Mouse (Mus musculus) neural tube, embryonic 13.5 days (tissue): ENCODE measurements around the gene Arf3. TPM values are rescaled to one million over a fixed set of nuclear protein-coding genes. Genes with fewer than 3 reads are reported as not detected.

Experiments used
- ATAC-seq: fragments of 200-750 bp; cut with Nextera tagmentation; 2 replicates; pipeline ENCODE4 v1.8.0; 2017; ENCODE audit warnings: low read depth, mild to moderate bottlenecking, moderate TSS enrichment, moderate library complexity
- H3K27ac ChIP-seq: fragments of 300-500 bp; sonication (generic); replicated peaks from 2 replicates; pipeline ENCODE4 v1.5.1; 2015; ENCODE audit warnings: moderate library complexity, mild to moderate bottlenecking, inconsistent platforms
- H3K27me3 ChIP-seq: fragments of 300-500 bp; sonication (generic); 2 replicates; pipeline ENCODE4 v1.6.1; 2015; ENCODE audit warnings: mild to moderate bottlenecking, inconsistent platforms
- H3K36me3 ChIP-seq: fragments of 300-500 bp; sonication (generic); 2 replicates; pipeline ENCODE4 v1.6.1; 2015; ENCODE audit warnings: mild to moderate bottlenecking, inconsistent platforms
- H3K4me1 ChIP-seq: fragments of 300-500 bp; sonication (generic); replicated peaks from 2 replicates; pipeline ENCODE4 v1.6.1; 2015; ENCODE audit warnings: inconsistent platforms
- H3K4me2 ChIP-seq: fragments of 300-500 bp; sonication (generic); 2 replicates; pipeline ENCODE4 v1.6.1; 2015; ENCODE audit warnings: inconsistent platforms, mild to moderate bottlenecking, moderate library complexity
- H3K4me3 ChIP-seq: fragments of 300-500 bp; sonication (generic); 2 replicates; pipeline ENCODE4 v1.5.1; 2015; ENCODE audit warnings: mild to moderate bottlenecking, inconsistent platforms
- H3K9ac ChIP-seq: fragments of 300-500 bp; sonication (generic); 2 replicates; pipeline ENCODE4 v1.6.1; 2015; ENCODE audit warnings: moderate library complexity, mild to moderate bottlenecking, inconsistent platforms
- H3K9me3 ChIP-seq: fragments of 300-500 bp; sonication (generic); 2 replicates; pipeline ENCODE4 v1.6.1; 2016; ENCODE audit warnings: inconsistent platforms
- WGBS: fragments of 180-500 bp; shearing (Covaris S2); methylation state at CpG from one replicate; pipeline ENCODE4 v1.1.7; 2015; 5-methylcytosine and 5-hydroxymethylcytosine counted together
- polyA plus RNA-seq: library from polyadenylated mRNA; unstranded; fragments of >200 nt; fragmentation: Nextera tagmentation; extraction: Ambion mirVana; gene quantifications from 2 replicates; pipeline ENCODE4 v1.2.1, GENCODE M21; 2015

Gene Arf3
- polyA plus RNA-seq, 1 experiment from 2014 or later, result 74.9 TPM

GRCm38 (mm10) chr15:98799396-98799795 lies 36.4 kb upstream of the Arf3 start:
- Histone ChIP-seq H3K4me1 (peaks cover 37% of the 10 kb centered on the region), H3K4me2 (no peak overlapping the region), H3K27me3 (peaks cover 98% of the 10 kb centered on the region), H3K4me3 (no peak overlapping the region), H3K27ac (no peak overlapping the region), H3K9ac (no peak overlapping the region), H3K9me3 (no peaks in the 10 kb centered on the region), H3K36me3 (no peaks in the 10 kb centered on the region)
- ATAC-seq, result no peak
- WGBS, result 9% methylated on average over 12 of the region's 12 CpGs

- H3K4me1 ChIP-seq, result peaks cover 36% of the 10 kb centered on the region
- no peaks in the 10 kb centered on the region for H3K36me3 ChIP-seq
- no peak overlapping the region for H3K9ac ChIP-seq
- ATAC-seq, result no peak
- 0 out of 2 replicates have a peak overlapping the region, but pooled peaks have one; percentile 18 for H3K27ac ChIP-seq
- H3K9me3 ChIP-seq, result no peaks in the 10 kb centered on the region
- H3K4me3 ChIP-seq, result no peak overlapping the region
- no peak overlapping the region for H3K4me2 ChIP-seq
- H3K27me3 ChIP-seq, result peaks cover 98% of the 10 kb centered on the region
- 58% methylated on average over 3 of the region's 3 CpGs for WGBS
Measured at GRCm38 (mm10) chr15:98798903-98799302, 35.9 kb upstream of the Arf3 start.

GRCm38 (mm10) chr15:98797835-98798492 lies 35.0 kb upstream of the Arf3 start:
- peaks cover 35% of the 10 kb centered on the region for H3K4me1 ChIP-seq
- H3K9ac ChIP-seq, result 0 out of 2 replicates have a peak overlapping the region, but pooled peaks have one; percentile 13
- no peaks in the 10 kb centered on the region for H3K36me3 ChIP-seq
- H3K4me2 ChIP-seq, result peak overlapping the region; percentile 28
- H3K27ac ChIP-seq, result no peak overlapping the region
- H3K9me3 ChIP-seq, result no peaks in the 10 kb centered on the region
- 3% methylated on average over 28 of the region's 28 CpGs for WGBS
- H3K4me3 ChIP-seq, result no peak overlapping the region
- peak; percentile 94 for ATAC-seq
- H3K27me3 ChIP-seq, result peaks cover 98% of the 10 kb centered on the region

- ATAC-seq, result no peak
- WGBS, result 4% methylated on average over 13 of the region's 13 CpGs
- Histone ChIP-seq H3K27ac (no peak overlapping the region), H3K4me3 (no peak overlapping the region), H3K27me3 (peaks cover 98% of the 10 kb centered on the region), H3K9me3 (no peaks in the 10 kb centered on the region), H3K4me1 (peaks cover 44% of the 10 kb centered on the region), H3K36me3 (no peaks in the 10 kb centered on the region), H3K4me2 (no peak overlapping the region), H3K9ac (no peak overlapping the region)
Measured at GRCm38 (mm10) chr15:98796803-98797595, 34.0 kb upstream of the Arf3 start.

- H3K4me2 ChIP-seq, result peak overlapping the region; percentile 56
- WGBS, result 3% methylated on average over 13 of the region's 13 CpGs
- peaks cover 57% of the 10 kb centered on the region for H3K4me1 ChIP-seq
- H3K9me3 ChIP-seq, result no peaks in the 10 kb centered on the region
- H3K4me3 ChIP-seq, result peak overlapping the region; percentile 35
- H3K36me3 ChIP-seq, result no peaks in the 10 kb centered on the region
- no peak overlapping the region for H3K27ac ChIP-seq
- peak overlapping the region; percentile 43; the same call in 1 of the 2 replicates for H3K9ac ChIP-seq
- peaks cover 98% of the 10 kb centered on the region for H3K27me3 ChIP-seq
- no peak for ATAC-seq
Measured at GRCm38 (mm10) chr15:98793141-98793698, 30.2 kb upstream of the Arf3 start.

GRCm38 (mm10) chr15:98792233-98793020 lies 29.4 kb upstream of the Arf3 start:
- 0 out of 2 replicates have a peak, but pooled peaks have one; percentile 37 for ATAC-seq
- H3K4me3 ChIP-seq, result peak overlapping the region; percentile 35
- peaks cover 98% of the 10 kb centered on the region for H3K27me3 ChIP-seq
- H3K4me1 ChIP-seq, result peaks cover 49% of the 10 kb centered on the region
- WGBS, result 1% methylated on average over 74 of the region's 75 CpGs
- peak overlapping the region; percentile 43; the same call in 1 of the 2 replicates for H3K9ac ChIP-seq
- no peaks in the 10 kb centered on the region for H3K36me3 ChIP-seq
- no peak overlapping the region for H3K27ac ChIP-seq
- H3K9me3 ChIP-seq, result no peaks in the 10 kb centered on the region
- peak overlapping the region; percentile 56 for H3K4me2 ChIP-seq

GRCm38 (mm10) chr15:98791771-98792170 lies 28.8 kb upstream of the Arf3 start:
- no peak overlapping the region for H3K27ac ChIP-seq
- no peaks in the 10 kb centered on the region for H3K36me3 ChIP-seq
- H3K4me3 ChIP-seq, result peak overlapping the region; percentile 35
- no peaks in the 10 kb centered on the region for H3K9me3 ChIP-seq
- peaks cover 43% of the 10 kb centered on the region for H3K4me1 ChIP-seq
- WGBS, result under 1% methylated on average over 23 of the region's 23 CpGs
- H3K4me2 ChIP-seq, result peak overlapping the region; percentile 41; the same call in 1 of the 2 replicates
- ATAC-seq, result no peak
- no peak overlapping the region for H3K9ac ChIP-seq
- H3K27me3 ChIP-seq, result peaks cover 100% of the 10 kb centered on the region

- Histone ChIP-seq H3K4me3 (peak overlapping the region; percentile 35), H3K9ac (peak overlapping the region; percentile 45; the same call in 1 of the 2 replicates), H3K4me1 (peaks cover 38% of the 10 kb centered on the region), H3K4me2 (peak overlapping the region; percentile 41), H3K27ac (no peak overlapping the region), H3K36me3 (no peaks in the 10 kb centered on the region), H3K27me3 (peaks cover 100% of the 10 kb centered on the region), H3K9me3 (no peaks in the 10 kb centered on the region)
- WGBS, result 0% methylated on average over 12 of the region's 12 CpGs
- ATAC-seq, result no peak
Measured at GRCm38 (mm10) chr15:98791221-98791620, 28.2 kb upstream of the Arf3 start.

GRCm38 (mm10) chr15:98790761-98791160 lies 27.7 kb upstream of the Arf3 start:
- WGBS, result under 1% methylated on average over 23 of the region's 23 CpGs
- H3K27me3 ChIP-seq, result peaks cover 98% of the 10 kb centered on the region
- peak overlapping the region; percentile 41 for H3K4me2 ChIP-seq
- no peak overlapping the region for H3K27ac ChIP-seq
- peak overlapping the region; percentile 35 for H3K4me3 ChIP-seq
- ATAC-seq, result no peak
- H3K36me3 ChIP-seq, result no peaks in the 10 kb centered on the region
- H3K9me3 ChIP-seq, result no peaks in the 10 kb centered on the region
- peak overlapping the region; percentile 45; the same call in 1 of the 2 replicates for H3K9ac ChIP-seq
- peaks cover 38% of the 10 kb centered on the region for H3K4me1 ChIP-seq

GRCm38 (mm10) chr15:98789661-98790535 lies 26.9 kb upstream of the Arf3 start, which contains the start of gene Wnt1:
Wnt1 (plus strand) TSS chr15:98789857.
- 1% methylated on average over 51 of the region's 51 CpGs for WGBS

More at GRCm38 (mm10) chr15:98789661-98790535, 26.9 kb upstream of the Arf3 start, which contains the start of gene Wnt1:
- H3K4me1 ChIP-seq, result peaks cover 38% of the 10 kb centered on the region
- H3K4me3 ChIP-seq, result peak within 1 kb of the TSS; percentile 35
- no peaks in the 10 kb centered on the region for H3K36me3 ChIP-seq
- H3K27ac ChIP-seq, result no peak within 1 kb of the TSS
- H3K4me2 ChIP-seq, result peak within 1 kb of the TSS; percentile 41
- no peak for ATAC-seq
- peaks cover 98% of the 10 kb centered on the region for H3K27me3 ChIP-seq
- H3K9me3 ChIP-seq, result no peaks in the 10 kb centered on the region
- 0 out of 2 replicates have a peak within 1 kb of the TSS, but pooled peaks have one; percentile 45 for H3K9ac ChIP-seq
